Mouse (Mus musculus): Measurements from ENCODE around the gene Selenom.

The Selenom gene

GRCm38 (mm10) chr11:3514529-3515054 lies at the start of gene Selenom:
Gene Selenom (plus strand): TSS chr11:3514684.
- DNase-seq = peak; percentile 89 to 91

GRCm38 (mm10) chr11:3471448-3471850 lies 43.0 kb upstream of the Selenom start:
- no peak for DNase-seq

DNA sequence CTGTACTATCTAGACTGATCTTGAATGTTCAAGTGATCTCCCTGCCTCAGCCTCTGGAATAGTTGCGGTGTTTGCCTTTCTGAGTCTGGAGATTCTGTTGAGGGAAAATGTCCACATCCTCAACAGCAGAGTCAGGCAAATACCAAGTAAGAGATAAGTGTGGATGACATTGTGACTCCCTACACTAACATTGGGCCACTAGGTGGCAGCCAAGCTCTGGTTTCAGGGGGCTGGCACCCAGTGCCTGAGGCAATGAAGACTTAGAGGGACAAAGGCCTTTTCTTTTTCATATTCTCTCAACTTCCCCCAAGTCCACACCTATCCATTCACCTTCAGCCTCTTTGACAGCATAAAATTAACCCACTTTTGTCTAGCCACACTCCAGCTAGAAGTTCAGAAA lies 42.0 kb upstream of the Selenom start:
- DNase-seq = peak; percentile 71 to 87

- peak in 1 of 2 experiments; percentile 33 for DNase-seq
Observed at GRCm38 (mm10) chr11:3474480-3475115, 39.9 kb upstream of the Selenom start.

DNA sequence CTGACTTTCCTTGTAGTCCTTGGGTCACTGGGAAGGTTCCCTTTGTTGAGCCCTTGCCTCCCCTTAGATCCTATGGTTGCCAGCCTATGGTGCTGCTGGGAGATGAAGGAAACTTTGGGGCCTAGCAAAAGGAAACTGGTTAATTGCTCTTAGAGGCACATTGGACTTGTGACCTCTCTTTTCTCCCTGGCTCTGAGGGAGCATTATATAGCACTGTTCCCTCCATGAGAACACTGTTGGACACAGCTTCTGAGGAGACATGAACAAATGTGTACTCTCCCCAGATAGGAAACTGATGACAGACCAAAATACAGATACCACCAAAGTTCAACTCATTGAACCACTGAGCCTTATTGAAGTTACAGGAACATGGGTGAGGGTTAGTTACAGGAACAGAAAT lies 39.0 kb upstream of the Selenom start:
- DNase-seq = no peak

- no peak for DNase-seq
Observed at GRCm38 (mm10) chr11:3483980-3484642, 30.4 kb upstream of the Selenom start.

DNA sequence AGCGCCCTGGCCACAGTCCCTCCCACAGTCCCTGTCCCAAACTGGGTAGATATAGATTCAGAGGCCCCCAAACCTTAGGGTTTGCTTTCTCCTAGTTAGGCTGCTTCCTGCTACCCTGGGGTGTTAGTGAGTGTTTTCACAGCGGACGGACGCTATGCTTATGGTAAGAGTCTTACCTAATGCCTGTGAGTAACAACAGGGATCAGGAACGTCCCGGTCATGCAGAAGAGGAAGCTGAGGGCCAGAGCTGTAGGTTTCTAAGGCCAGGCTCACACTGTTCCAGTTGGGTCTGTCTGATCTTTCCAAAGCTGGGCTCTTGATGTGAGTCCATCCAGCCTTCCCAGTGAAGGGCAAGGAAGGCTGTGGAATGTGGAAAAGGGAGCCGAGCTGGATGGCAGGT lies 28.1 kb upstream of the Selenom start:
- no peak for DNase-seq

GRCm38 (mm10) chr11:3487952-3488570 lies 26.4 kb upstream of the Selenom start, which contains the start of gene Pla2g3:
Gene Pla2g3 (plus strand): TSS chr11:3488284.
- no peak for DNase-seq

DNA sequence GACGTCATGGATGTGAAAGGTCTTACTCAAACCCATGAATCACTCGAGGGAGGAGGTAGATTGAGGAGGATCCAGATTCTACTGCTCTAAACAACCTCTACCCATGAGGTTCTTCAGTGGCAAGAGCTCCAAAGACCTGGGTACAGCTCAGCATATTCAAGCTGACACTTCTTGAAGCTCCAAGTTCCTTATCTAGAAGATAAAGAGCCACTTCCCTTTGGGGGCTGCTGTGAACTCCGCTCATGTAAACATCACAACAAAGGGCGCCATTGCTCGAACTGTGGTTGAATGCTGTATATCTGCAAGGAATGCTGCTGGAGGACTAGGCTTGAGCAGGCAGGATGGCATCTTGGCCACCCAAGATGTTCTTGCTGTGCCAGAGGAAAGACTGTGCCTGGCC lies 25.4 kb upstream of the Selenom start:
- no peak for DNase-seq

DNA sequence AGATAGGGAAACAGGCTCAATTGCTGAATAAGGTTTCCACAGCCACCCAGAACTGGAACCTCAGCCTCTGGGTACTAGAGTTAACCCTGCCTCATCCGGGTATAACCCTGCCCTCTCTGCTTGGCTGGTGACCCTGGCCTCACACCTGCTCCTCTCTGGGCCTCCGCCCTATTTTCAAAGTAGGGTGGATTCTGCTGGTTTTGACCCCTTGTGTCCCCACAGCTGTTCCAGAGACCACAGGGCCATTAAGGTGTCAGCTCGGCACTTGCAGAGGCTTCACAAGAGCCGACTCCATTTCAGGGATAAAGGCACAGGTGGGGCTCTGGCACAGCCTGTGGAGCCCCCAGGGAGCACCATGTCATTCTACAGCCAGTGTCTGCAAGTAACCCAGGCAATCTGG lies 21.7 kb upstream of the Selenom start:
- no peak for DNase-seq

GRCm38 (mm10) chr11:3494857-3495256 lies 19.6 kb upstream of the Selenom start:
- DNase-seq = no peak

- no peak for DNase-seq
Observed at GRCm38 (mm10) chr11:3495496-3495895, 19.0 kb upstream of the Selenom start.

GRCm38 (mm10) chr11:3496756-3497155 lies 17.7 kb upstream of the Selenom start:
- no peak for DNase-seq

DNA sequence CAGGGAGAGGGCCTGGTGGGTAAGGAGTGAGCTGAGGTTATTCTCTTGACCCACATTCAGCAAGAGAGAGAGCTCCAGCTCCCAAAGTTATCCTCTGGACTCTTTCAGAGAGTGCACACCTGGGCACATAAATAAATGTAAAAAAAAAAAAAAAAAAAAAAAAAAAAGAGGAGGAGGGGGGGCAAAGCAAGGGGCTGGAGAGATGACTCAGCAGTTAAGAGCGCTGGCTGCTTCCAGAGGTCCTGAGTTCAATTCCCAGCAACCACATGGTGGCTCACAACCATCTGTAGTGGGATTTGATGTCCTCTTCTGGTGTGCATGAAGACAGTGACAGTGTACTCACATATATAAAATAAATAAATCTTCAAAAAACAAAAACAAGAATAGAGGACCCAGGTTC lies 17.2 kb upstream of the Selenom start:
- DNase-seq = no peak

DNA sequence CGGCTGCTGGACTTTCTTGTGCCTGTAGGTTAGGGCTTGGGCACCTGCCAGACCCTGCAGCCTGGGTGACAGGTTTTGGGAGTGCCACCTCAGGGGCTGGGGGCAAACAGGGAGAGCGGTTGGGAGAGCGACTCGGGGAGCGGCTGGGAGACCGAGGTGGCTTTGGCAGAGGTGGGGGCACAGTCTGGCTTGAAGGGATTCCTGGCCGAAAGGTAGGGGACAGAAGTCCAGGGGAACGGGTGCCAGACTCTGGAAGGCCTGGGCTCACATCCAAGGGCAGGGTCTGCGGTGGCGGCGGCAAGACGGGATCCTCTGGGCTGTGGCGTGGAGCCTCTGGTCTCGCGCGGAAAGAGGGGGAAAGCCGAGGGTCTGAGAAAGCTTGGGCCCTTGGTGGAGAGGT lies 12.4 kb upstream of the Selenom start:
- DNase-seq = no peak

DNA sequence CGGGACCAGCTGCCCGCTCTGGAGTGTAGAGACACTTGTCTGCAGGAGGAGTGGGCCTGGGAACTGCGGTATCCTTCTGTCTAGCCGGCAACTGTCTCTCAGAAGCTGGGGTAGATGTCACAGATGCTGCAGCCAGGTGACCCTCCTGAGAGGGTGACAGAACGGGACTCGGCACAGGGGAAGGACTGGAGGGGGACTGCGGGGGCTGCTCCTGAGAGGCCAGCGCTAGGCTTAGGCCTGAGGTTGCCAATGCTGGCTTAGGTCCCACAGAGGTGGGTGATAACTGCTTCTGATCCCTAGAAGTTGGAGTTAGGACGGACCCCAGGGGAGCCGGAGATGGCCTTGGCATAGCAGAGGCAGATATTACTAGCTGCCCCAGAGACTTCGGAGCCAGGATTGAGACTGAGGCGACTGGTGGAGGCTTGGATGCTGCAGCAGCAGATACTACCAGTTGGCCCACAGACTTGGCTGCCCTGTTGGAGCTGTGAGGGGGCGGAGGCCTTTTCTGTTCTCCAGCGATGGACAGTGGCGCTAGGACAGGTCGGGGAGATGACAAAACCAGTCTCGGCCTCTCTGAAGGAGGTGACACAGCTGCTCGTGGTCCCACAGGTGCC lies 11.9 kb upstream of the Selenom start:
- no peak for DNase-seq

GRCm38 (mm10) chr11:3503755-3504693 lies 10.5 kb upstream of the Selenom start:
- DNase-seq = no peak

DNA sequence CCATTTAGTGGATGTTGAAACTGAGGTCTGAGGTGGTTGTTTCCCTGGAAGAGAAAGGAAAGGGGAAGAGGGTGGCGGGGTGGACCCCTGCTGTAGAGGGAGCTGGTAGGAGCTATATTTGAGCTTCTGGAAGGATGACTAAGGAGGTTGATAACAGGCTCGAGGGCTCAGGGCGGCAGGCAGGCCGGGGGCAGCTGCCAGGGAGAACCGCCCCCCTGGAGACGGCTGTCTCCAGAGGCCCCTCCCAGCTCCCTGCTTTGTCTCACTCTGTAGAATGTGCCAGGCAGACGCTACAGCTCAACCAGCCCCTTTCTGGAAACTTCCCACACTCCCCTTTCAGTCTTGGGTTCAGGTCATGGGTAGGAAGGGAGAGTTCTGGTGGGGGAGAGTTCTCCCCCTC lies 6.3 kb upstream of the Selenom start:
- DNase-seq = no peak

GRCm38 (mm10) chr11:3509181-3510085 lies 5.1 kb upstream of the Selenom start:
- no peak for DNase-seq

DNA sequence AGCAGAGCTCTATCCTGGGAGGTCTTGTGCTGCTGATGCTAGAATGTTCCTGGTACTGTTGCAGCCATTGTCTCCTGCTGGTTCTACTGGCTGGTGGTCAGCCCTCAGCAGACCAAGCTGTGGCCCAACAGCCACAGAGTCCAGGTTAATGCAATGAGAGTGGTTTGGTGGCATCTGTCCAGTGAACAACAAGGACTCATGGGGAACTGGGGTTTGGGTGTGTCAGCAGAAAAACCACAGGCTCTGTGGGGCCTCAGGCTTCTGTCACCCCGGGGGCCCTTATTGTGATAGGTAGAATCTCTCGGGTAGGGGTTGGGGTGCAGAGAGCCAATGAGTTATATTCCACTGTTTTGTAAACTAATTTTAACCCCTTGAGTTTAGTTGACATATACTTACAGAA lies 4.2 kb upstream of the Selenom start:
- peak in 1 of 2 experiments; percentile 28 for DNase-seq

DNA sequence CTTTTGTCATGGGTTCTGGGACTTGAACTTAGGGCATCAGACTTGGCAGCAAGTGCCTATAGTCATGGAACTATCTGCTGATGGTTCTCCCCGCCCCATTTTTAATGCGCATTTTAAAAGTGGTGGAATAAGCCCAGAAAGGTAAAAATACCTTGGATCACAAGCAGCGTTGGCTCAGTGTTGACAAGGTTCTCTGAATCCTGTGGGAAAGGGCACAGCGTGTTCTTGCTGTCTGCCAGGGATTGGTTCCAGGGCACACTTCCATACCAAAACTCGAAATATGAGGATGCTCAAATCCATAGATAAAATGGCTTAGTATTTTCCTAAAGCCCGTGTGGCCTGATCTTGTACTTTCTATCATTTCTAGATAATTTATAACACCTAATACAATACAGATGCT lies 1.2 kb upstream of the Selenom start:
- no peak for DNase-seq
